Mouse (Mus musculus) thymus, postnatal 0 days (tissue): Measurements from ENCODE around the gene Acvr1b. TPM values are rescaled to one million over a fixed set of nuclear protein-coding genes. Genes with fewer than 3 reads are reported as not detected.
A peak's percentile ranks its signal among the peaks of the same experiment; 100 is the strongest.

ENCODE experiments used
- DNase-seq: peaks from one replicate; pipeline ENCODE4 v3.0.0-alpha.2; 2015; ENCODE audit warnings: low spot score
- polyA plus RNA-seq: library from polyadenylated mRNA; unstranded; fragments of >200 nt; fragmentation: Nextera tagmentation; extraction: Ambion mirVana; gene quantifications from 2 replicates; pipeline ENCODE4 v1.2.1, GENCODE M21; 2015

Acvr1b gene
- polyA plus RNA-seq, 1 experiment from 2014 or later: 4.6 TPM

- DNase-seq: no peak
These were observed 21.3 kb downstream of the Acvr1b start for GRCm38 (mm10) chr15:101194951-101195823.

- DNase-seq: no peak
These were observed 22.4 kb downstream of the Acvr1b start for GRCm38 (mm10) chr15:101196079-101196795.

GRCm38 (mm10) chr15:101196961-101197360, 23.1 kb downstream of the Acvr1b start:
- DNase-seq: no peak

- no peak for DNase-seq
These were observed 23.8 kb downstream of the Acvr1b start for GRCm38 (mm10) chr15:101197497-101198179.

GRCm38 (mm10) chr15:101198218-101198617, 24.4 kb downstream of the Acvr1b start:
- DNase-seq: peak; percentile 82

- no peak for DNase-seq
These were observed 25.0 kb downstream of the Acvr1b start for GRCm38 (mm10) chr15:101198850-101199249.

- no peak for DNase-seq
These were observed 27.0 kb downstream of the Acvr1b start for GRCm38 (mm10) chr15:101200777-101201295.

- DNase-seq: no peak
These were observed 27.5 kb downstream of the Acvr1b start for GRCm38 (mm10) chr15:101201414-101201813.

GRCm38 (mm10) chr15:101203673-101204072, 29.8 kb downstream of the Acvr1b start:
- DNase-seq: no peak

GRCm38 (mm10) chr15:101204781-101205180, 30.9 kb downstream of the Acvr1b start:
- no peak for DNase-seq

GRCm38 (mm10) chr15:101210228-101210627, 36.4 kb downstream of the Acvr1b start:
- DNase-seq: peak; percentile 84

- DNase-seq: no peak
These were observed 37.2 kb downstream of the Acvr1b start for GRCm38 (mm10) chr15:101210998-101211613.

- no peak for DNase-seq
These were observed 38.6 kb downstream of the Acvr1b start for GRCm38 (mm10) chr15:101212435-101212834.

- no peak for DNase-seq
These were observed 41.3 kb downstream of the Acvr1b start for GRCm38 (mm10) chr15:101215136-101215535.

- no peak for DNase-seq
These were observed 42.2 kb downstream of the Acvr1b start for GRCm38 (mm10) chr15:101216036-101216435.

- no peak for DNase-seq
These were observed 47.0 kb downstream of the Acvr1b start for GRCm38 (mm10) chr15:101220905-101221297.

- DNase-seq: peak; percentile 53
These were observed 47.6 kb downstream of the Acvr1b start for GRCm38 (mm10) chr15:101221298-101222104.

- no peak for DNase-seq
These were observed 49.1 kb downstream of the Acvr1b start for GRCm38 (mm10) chr15:101222897-101223482.

- DNase-seq: no peak
These were observed 49.7 kb downstream of the Acvr1b start for GRCm38 (mm10) chr15:101223596-101223995.
